Mouse (Mus musculus) myocyte (in vitro differentiated cells): ENCODE measurements around the gene Nrde2.

Experiments used
- E2F4 ChIP-seq: IDR thresholded peaks from one replicate; pipeline ENCODE4 v1.6.1; 2011; ENCODE audit warnings: mild to moderate bottlenecking, control low read depth, moderate library complexity; ENCODE audit not compliant: insufficient read depth
- MYOG ChIP-seq, 3 experiments: IDR thresholded peaks; one replicate each; pipeline ENCODE4 v1.6.1; 2011; ENCODE audit warnings: control low read depth in 2 of 3, low read depth in 2 of 3, mild to moderate bottlenecking in 2 of 3; ENCODE audit not compliant: insufficient read length in 2 of 3, control insufficient read depth in 1 of 3, insufficient read depth in 1 of 3
- POLR2A ChIP-seq: IDR thresholded peaks from one replicate; pipeline ENCODE4 v1.6.1; 2011; ENCODE audit warnings: low read depth, mild to moderate bottlenecking, control low read depth, moderate library complexity; ENCODE audit not compliant: insufficient read length

- TF ChIP-seq POLR2A (no peak), E2F4 (no peak), MYOG (IDR thresholded peaks at IDR 0.05; ENCODE audit: control insufficient read depth in 1 of 3, insufficient read depth in 1 of 3, insufficient read length in 2 of 3, low read depth in 2 of 3) (no peak)
Observed at GRCm38 (mm10) chr12:100190802-100191201, 31.3 kb upstream of the Nrde2 start.
